Mouse (Mus musculus): ENCODE measurements around the gene Tmod4. TPM values are rescaled to one million over a fixed set of nuclear protein-coding genes. Genes with fewer than 3 reads are reported as not detected.
"Not testable (repeated sequence)": the region's sequence is repeated elsewhere in the genome, so short reads cannot be mapped to it uniquely, and the experiment has no call there.

Gene Tmod4
- total RNA-seq (2021): 100 to 1,000 TPM; 511 to 517 TPM
- long read RNA-seq, experiment 1, transcript Tmod4-201 (10 exons, 1,242 nt): minor isoform, 108 of 310 reads
- long read RNA-seq, experiment 1, transcript Tmod4-202 (10 exons, 1,260 nt): major isoform, 115 of 310 reads
- long read RNA-seq, experiment 1, partial matches to known transcripts: 23 of 310 reads
- long read RNA-seq, experiment 1, other reads (novel, unspliced or antisense): 64 of 310 reads
- long read RNA-seq, experiment 2, transcript Tmod4-202 (10 exons, 1,260 nt): minor isoform, 119 of 368 reads
- long read RNA-seq, experiment 2, transcript Tmod4-201 (10 exons, 1,242 nt): major isoform, 146 of 368 reads
- long read RNA-seq, experiment 2, partial matches to known transcripts: 32 of 368 reads
- long read RNA-seq, experiment 2, other reads (novel, unspliced or antisense): 69 of 368 reads

DNA sequence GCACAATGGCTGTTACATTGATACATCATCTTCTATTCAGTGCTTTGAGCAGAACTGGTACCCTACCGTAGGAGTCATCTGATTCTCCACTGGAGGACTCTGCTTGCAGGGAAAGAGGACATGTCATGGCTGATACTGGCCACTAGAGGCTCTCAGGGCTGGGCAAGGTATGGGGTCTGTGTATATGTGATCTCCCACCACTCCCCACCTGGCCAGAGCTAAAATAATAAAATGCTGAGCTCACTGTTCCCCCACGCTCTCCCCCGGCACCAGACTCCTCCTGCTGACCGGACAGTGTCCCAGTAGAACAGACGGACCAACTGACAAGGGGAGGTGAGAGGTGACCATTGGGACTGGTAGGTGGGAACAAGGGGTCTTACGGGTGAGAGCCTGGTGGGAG is at the start of gene Tmod4:
Gene Tmod4 (plus strand): TSS at position 231 of the 400 bp plus-strand sequence.
- peak; percentile 59 for DNase-seq
- intact Hi-C loops (cut with DNase I; ENCODE audit: low total_unique reads): no loop called here

DNA sequence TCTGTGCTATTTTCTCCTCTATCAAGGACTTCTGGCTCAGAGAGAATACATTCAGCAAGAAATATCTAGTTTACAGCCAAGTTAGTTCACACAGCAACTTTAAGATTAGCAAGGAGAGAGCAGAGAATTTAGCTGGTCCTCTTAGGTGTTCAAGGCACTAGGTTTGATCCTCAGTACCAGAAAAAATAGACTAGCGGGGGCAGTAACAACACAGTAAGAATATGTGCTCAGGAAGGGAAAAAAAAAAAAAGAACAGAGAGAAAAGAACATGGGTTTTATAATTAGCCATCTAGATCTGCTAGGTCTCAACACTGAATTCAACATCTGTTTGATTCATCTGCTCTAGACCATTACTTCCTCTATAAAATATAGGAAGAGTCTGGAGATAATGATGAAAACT is 36.2 kb upstream of the Tmod4 start:
- intact Hi-C loops (cut with DNase I; ENCODE audit: low total_unique reads): no loop called here
- no peak for DNase-seq

DNA sequence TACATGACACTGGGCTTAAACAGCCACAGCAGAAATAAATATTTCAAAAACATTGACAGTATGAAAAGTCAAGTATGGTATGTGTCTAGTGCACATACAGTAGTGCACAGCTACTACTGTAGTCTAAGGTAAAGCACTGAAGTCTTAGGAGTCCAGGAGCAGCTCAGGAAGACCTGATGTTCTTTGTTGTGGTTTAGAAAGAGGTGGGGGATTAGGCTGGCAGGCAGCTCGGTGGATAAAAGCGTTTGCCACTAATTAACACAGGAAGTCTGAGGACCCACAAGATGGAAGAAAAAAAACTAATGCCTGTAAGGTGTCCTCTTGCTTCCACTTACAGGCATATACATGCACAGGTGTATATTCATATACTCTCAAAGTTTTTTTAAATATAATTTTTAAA is 23.4 kb upstream of the Tmod4 start:
- DNase-seq: no peak
- intact Hi-C loops (cut with DNase I; ENCODE audit: low total_unique reads): no loop called here

DNA sequence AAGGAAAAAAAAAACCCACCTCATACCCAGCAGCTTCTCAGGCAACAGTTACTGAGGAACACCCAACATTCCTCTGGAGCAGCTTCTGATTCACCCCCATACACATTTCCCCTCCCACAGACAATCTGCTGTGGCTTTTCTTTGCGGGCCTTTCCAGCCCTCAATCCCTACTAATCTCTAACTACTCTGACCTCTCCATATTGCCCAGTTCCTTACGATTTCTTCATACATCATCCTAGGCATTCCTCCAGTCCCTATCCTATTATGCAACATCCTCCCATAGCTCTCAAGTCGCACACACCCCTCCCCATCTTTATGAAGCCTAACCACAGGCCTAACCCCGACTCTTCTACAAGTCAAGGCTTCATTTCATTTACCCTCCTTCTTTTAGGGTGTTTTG is 19.2 kb upstream of the Tmod4 start:
- no peak for DNase-seq
- intact Hi-C loops (cut with DNase I; ENCODE audit: low total_unique reads): no loop called here

DNA sequence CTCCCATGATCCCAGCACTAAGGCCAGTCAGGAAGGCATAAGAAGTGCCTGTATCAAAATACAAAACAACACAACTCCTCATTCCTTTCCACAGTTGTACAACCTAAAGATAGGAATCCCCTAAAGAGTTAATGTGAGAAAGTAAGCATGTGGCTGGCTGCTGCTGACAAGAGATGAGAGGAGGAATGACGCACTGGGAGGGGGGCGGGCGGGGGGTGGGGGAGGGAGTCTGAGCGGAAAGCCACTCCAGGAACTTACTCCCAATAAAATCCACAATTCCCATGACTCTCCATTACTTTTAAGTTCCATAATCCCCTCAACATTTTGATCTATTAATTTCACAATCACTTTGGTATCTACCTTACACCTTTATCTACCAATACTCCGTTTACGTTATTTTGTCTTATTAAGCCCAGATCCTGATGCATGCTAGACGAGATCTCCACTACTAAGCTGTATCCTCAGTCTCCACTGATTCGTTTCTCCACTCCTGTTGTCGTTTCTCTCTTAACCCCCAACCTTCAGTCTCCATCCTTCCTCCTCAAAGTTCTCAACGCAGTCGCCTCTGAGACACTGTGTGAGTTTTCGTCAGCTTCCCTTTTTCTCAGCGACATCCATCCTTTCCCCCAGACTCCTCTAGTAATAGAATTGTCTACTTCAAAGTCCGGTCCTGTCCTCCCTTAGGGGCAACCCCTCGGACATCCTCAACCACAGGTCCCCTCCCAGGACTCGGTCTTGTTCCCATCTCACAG is 18.5 kb upstream of the Tmod4 start:
- intact Hi-C loops (cut with DNase I; ENCODE audit: low total_unique reads): no loop called here
- DNase-seq: no peak

DNA sequence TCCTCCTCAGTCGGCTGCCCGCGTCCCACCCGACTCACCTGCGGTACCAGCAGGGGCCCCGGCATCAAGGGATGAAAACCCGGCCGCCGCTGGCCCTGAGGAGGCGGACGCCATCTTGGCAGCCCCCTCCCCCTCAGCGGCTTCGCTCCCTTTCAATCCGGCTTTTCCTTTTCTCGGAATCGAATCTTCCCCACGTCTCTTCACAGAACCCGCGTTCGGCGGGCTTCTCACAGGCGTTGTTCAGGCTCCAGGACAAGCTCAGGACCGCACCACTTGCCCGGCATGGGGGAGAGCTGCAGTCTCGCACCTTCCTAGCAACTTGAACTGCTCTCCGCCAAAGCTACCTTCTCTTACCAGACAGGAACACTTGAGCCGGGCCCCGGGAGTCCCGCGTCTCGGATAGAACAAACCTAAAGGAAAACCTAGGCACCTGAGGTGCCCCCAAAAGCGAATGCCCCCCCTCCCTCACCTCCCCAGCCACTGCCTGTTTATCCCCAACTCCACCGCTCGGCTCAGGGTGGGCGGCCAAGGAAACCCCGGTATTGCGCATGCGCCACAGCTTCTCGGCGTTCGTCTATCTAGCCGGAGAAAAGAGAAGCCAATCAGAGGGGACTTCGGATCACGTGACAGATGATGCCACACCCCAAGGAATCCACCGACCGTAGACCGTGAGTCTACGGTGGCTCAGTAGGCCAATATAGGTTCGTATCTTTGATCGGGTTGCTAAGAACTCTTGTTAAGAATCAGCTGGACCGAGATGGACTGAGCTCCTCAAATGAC is 17.7 kb upstream of the Tmod4 start, which contains the start of gene Pip5k1a:
Gene Pip5k1a (minus strand): TSS at position 593 of the 780 bp plus-strand sequence.
- DNase-seq: peak; percentile 97
- intact Hi-C loops (cut with DNase I; ENCODE audit: low total_unique reads): no loop called here

DNA sequence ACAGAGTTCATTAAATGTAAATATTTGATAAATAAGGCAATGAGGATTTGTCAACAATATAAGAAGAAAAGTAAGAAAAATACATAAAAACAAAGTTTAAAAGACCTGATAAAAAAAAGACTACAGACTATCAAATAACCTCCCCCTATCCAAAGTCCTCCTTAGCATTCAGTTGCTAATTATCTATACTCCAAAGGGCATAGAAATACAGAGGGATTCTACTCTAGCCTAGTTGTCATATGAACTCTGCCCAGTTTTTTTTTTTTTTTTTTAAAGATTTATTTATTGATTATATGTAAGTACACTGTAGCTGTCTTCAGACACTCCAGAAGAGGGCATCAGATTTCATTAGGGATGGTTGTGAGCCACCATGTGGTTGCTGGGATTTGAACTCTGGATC is 17.0 kb upstream of the Tmod4 start:
- intact Hi-C loops (cut with DNase I; ENCODE audit: low total_unique reads): not testable (repeated sequence)

DNA sequence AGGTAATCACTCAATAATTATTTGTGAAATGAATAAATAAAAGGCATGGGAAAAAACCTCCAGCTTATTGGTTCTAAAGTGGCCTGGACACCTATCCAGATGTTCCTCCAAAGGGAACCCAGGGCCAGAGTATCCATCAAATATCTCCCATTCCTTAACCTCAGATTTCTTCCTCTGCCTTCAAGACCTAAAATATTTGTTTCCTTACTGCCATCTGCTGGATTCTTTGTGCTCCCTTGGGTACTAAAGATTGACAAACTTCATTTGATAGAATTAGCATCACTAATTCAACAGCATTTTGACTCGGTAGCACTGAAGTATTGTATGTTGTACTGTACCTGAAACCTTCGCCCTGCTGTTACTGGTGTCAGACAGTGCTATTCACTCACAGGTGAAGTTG is 16.4 kb upstream of the Tmod4 start:
- no peak for DNase-seq
- intact Hi-C loops (cut with DNase I; ENCODE audit: low total_unique reads): no loop called here

More for the DNA sequence above, 17.0 kb upstream of the Tmod4 start:
- DNase-seq: not testable (repeated sequence)

DNA sequence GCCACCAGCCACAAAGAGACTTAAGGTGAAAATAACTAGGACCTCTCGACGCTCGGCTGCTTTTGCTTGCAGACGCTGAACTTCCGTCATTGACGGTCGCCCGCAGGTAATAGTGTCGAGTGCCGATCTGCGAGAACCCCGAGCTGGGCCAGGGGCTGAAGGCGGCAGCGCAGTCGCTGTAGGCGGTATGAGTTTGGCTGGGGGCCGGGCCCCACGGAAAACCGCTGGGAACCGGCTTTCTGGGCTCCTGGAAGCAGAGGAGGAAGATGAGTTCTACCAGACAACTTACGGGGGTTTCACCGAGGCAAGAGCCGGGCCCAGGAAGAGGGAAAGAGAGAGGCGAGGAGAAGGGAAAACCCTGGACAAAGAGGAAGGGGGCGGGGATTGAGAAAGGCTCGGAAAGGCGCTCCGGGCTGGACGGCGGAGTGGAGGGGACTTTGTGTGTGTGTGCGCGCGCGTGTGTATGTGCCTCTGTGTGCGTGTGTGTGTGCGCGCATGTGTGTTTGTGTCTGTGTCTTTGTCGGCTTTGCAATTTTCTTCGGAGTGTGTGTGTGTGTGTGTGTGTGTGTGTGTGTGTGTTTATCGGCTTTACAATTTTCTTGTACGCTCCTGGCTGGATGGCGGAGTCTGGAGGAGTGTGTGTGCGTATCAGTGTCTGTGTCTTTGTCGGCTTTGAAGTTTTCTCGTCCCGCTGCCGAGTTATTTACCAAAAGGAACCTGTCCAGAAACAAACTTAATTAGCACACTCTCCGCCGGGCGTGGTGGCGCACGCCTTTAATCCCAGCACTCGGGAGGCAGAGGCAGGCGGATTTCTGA is 13.2 kb upstream of the Tmod4 start, which contains the start of gene Vps72:
Gene Vps72 (plus strand): TSS at position 112 of the 816 bp plus-strand sequence.
- intact Hi-C loops (cut with DNase I; ENCODE audit: low total_unique reads): no loop called here
- DNase-seq: peak; percentile 90

DNA sequence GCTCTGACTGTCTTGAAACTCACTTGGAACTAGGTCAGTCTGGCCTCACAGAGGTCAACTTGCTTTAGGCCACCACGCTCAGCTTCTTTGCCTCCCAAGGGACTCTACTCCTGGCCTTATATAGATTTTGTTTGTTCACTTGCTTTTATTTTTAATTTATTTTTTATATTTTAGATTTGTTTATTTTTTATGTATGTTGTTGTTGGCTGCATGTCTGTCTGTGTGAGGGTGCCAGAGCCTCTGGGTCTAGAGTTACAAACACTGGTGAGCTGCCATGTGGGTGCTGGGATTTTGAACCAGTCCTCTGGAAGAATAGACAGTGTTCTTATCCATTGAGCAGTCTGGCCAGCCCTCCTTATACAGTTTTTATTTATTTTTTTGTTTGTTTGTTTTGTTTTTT is 11.5 kb upstream of the Tmod4 start:
- intact Hi-C loops (cut with DNase I; ENCODE audit: low total_unique reads): no loop called here
- no peak for DNase-seq

DNA sequence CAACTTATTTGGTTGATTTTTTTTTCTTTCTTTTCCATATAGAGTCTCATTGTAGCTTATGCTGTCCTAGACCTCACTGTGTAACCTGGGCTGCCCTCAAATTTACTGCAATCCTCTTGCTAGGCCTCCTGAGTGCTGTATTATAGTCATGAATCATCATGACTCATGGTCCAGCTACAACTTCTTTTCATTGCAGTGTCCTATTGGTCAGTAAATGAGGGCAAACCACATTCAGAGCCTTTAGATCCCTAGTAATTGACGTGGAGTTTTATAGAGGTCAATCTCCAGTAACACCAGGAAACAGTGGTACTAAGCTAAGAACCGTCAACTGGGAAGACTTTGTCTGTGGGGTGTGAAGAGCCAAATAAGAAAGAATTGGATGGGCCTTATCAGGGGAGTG is 6.5 kb upstream of the Tmod4 start:
- DNase-seq: no peak
- intact Hi-C loops (cut with DNase I; ENCODE audit: low total_unique reads): no loop called here

DNA sequence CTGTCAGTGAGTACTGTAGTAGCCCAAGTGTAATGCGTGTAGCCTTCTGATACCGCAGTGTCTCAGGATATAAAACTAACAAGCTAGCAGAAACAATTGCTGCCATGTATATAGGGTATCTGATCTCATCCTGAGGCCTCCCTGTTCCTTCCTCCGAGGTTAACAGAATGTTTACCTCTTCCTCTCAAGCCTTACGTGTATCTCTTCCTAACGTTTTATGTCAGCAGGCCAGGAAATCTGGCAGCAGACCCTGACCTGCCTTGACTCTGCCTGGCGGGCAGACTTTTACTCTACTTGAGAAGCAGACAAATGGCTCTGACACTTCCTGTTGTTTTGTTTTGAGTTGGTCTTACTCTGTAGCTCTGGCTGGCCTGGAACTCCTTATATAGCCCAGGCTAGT is 2.7 kb upstream of the Tmod4 start:
- intact Hi-C loops (cut with DNase I; ENCODE audit: low total_unique reads): no loop called here
- no peak for DNase-seq

DNA sequence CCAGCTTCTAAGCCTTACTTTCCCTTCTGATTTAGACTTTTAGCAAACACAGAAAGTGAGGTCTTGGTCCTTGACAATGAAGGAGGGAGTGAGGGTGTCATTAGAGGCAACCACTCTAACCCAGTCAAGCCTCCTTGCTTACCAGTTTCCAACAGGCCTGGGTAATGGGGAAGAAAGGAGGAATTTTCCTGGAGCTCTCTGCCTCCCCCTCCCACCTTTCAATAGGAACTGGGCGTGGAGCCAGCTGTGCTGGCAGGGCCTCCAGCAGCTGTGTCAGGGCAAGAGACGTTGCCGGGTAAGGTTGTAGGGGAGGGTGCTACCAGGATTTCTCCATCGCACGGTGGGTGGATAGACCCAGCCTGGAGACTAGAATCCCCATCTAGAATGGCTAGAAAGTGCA is 696 bp downstream of the Tmod4 start:
- peak; percentile 81 for DNase-seq
- intact Hi-C loops (cut with DNase I; ENCODE audit: low total_unique reads): no loop called here

DNA sequence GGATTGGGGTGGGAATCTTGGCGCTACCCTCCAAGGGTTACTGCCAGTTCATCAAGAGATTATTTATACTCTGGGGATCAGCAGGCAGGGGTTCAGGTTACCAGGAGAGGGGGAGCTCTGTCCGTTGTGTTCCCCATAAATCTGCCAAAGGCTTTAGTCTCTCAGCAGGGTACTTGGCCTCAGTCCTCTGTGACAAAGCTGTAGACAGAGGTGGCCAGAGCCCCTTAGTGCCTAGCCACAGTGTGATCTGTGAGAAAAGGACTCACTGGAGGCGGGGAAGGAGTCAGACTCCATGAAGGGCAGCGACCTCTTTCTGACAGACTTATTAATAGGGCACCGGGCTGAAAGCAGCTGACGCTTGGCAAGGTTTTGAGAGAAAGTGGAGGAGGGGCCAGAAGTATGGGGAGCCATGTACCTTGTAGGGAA is 5.0 kb downstream of the Tmod4 start:
- intact Hi-C loops (cut with DNase I; ENCODE audit: low total_unique reads): no loop called here

DNA sequence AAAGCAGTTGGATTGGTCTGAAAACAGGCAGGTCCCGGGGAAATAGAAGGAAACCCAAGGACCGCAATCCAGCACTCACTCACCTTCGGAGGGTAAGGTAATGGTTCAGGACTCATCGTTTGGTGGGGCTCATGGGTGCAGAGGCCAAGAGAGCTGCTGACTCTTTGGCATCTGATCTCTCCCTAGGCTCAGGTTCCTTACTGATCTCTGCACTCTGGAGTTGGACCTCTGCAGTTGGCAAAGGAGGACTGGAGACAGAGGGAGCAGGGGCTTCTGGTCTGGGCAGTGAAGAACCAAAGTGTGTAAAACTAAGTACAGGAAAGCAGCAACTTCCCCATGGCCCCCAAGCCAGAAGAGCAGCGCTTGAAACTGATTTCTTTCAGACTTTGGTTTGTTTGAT is 5.8 kb downstream of the Tmod4 start:
- no peak for DNase-seq
- intact Hi-C loops (cut with DNase I; ENCODE audit: low total_unique reads): no loop called here

More for the DNA sequence above, 5.0 kb downstream of the Tmod4 start:
- peak; percentile 58 for DNase-seq

DNA sequence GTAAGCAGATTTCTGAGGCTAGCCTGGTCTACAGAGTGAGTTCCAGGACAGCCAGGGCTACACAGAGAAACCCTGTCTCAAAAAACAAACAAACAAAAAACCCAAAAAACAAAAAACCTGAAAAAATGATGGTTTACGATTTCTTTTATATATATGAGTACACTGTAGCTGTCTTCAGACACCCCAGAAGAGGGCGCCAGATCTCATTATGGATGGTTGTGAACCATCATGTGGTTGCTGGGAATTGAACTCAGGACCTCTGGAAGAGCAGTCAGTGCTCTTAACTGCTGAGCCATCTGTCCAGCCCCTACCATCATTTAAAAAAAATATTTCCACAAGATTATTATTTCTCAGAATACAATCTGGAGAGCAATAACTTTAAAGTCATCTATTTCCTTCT is 8.1 kb downstream of the Tmod4 start:
- DNase-seq; intact Hi-C loops (cut with DNase I; ENCODE audit: low total_unique reads): not testable (repeated sequence)

DNA sequence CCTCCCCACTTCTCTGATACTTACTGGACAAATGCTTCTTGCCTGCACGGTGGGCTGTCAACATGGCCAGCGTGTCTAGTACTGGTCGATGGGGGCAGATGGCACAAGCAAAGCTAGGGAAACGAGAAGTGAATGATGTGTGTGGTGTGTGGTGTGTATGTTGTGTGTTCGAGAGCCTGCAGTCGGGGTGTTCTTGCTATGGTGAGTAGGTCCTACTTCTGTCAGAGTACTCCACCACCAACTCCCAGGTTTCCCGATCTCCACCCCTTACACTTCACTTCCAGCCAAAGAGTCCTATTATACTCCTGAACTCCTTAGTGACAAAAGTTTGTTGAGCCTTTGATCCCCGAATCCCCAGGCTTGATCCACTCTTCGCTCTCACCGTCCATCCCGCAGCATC is 8.9 kb downstream of the Tmod4 start:
- DNase-seq: no peak
- intact Hi-C loops (cut with DNase I; ENCODE audit: low total_unique reads): no loop called here

DNA sequence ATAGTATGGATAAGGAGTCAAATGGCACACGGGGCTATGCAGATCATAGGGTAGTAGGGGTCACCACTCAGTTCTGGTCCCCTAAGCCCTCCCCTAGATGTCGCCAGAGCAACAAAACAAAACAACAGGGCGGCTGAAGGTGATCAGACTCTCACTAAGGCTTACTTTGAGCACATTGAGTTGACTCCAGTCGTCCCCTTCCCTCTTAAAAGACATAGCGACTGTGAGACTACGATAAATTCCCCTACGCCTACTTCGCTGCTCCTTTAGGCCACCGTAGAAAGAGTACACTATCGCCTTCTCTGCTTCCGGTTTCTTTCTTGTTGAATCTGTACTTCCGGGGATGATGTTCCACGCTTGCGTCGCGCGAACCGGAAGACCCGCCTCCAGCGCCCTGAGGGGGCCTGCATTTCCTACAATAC is 9.4 kb downstream of the Tmod4 start, which contains the start of the genes Scnm1 and Lysmd1:
Gene Scnm1 (minus strand): TSS at position 332 of the 422 bp plus-strand sequence.
Gene Lysmd1 (plus strand): TSS at position 409 of the 422 bp plus-strand sequence.
- DNase-seq: peak; percentile 89
- intact Hi-C loops (cut with DNase I; ENCODE audit: low total_unique reads): no loop called here

DNA sequence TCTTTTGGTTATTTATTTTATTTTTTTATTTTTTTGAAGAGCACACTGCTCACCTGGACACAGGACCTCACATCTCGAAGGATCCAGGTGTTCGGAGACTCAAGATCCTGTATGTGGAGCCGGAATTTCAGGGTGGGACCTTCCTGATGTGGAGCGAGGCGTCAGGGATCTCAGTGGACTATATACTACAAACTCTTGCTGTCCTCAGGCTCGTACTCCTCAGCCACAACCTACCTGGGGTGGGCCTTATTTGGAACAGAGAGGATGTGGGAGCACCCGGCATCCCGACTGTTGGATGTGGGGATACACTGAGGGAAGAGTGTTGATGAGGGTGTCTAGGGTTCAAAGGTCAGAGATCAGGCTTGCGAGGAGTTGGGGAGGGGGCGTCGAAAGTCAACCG is 9.9 kb downstream of the Tmod4 start:
- intact Hi-C loops (cut with DNase I; ENCODE audit: low total_unique reads); DNase-seq: not testable (repeated sequence)

All from gastrocnemius, postnatal 14 days (tissue).